Mouse (Mus musculus) brain, embryonic 14.5 days (tissue): ENCODE results near the gene Tmem151a.

Experiments used
- CTCF ChIP-seq: fragments of 200-500 bp; IDR thresholded peaks from 2 replicates; pipeline ENCODE4 v1.5.1; 2012; ENCODE audit warnings: inconsistent platforms, mild to moderate bottlenecking, moderate library complexity, borderline replicate concordance; ENCODE audit not compliant: insufficient read depth, insufficient read length; ENCODE audit errors: extremely low read depth
- POLR2A ChIP-seq: fragments of 200-500 bp; IDR thresholded peaks from 2 replicates; pipeline ENCODE4 v1.6.1; 2012; ENCODE audit warnings: mild to moderate bottlenecking, inconsistent platforms, borderline replicate concordance; ENCODE audit not compliant: poor library complexity, insufficient read depth, insufficient read length, severe bottlenecking; ENCODE audit errors: extremely low read depth

DNA sequence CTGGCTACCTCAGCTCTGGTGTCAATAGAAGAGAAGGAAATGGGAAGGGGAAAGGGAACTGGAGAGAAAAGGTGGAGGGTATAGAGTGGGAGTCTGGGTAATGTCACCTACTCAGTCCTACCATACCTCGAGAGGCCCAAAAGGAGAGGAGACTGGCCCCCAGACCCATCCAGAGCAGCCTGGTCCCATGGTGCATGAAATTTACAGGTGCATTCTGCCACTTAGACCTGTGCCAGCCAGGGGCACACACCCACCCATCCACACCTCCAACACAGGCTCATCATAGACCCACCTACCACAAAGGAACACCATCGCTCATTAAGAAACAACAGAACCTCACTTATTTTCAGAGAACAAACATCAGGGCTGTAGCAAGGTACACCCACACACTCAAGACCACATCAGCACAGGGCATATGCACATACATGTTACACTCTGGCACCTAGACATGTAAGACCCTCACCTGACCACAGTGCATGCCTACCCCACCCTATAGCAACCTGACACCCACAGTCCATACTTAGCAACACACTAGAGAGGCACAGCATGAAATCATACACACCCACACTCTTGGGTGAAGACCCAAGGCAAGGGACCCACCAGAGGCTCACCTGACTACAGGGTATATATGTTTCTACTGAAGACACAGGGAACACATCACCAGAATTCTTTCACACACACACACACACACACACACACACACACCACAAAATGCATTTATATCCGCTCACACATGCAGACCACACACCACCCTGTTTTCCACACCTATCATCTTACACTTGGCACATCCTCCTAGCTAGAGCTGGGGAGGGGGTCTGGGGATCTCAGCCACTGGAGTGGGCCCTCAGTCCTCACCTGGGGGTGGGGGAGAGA is 1.1 kb downstream of the Tmem151a start:
- TF ChIP-seq POLR2A (no peak), CTCF (no peak)
